Mouse (Mus musculus) heart, postnatal 0 days (tissue): ENCODE measurements around the gene Ldhb. TPM values are rescaled to one million over a fixed set of nuclear protein-coding genes. Genes with fewer than 3 reads are reported as not detected.
A peak's percentile ranks its signal among the peaks of the same experiment; 100 is the strongest.

Experiments used
- ATAC-seq: fragments of 200-750 bp; cut with Nextera tagmentation; 2 replicates; pipeline ENCODE4 v1.8.0; 2017; ENCODE audit warnings: low read depth, moderate number of reproducible peaks, moderate library complexity; ENCODE audit not compliant: insufficient read depth
- DNase-seq: peaks from one replicate; pipeline ENCODE4 v3.0.0-alpha.2; 2016; ENCODE audit warnings: low spot score
- H3K27ac ChIP-seq: fragments of 300-500 bp; sonication (generic); 2 replicates; pipeline ENCODE4 v1.5.1; 2014; ENCODE audit warnings: low read depth, mild to moderate bottlenecking
- H3K27me3 ChIP-seq: fragments of 300-500 bp; sonication (generic); 2 replicates; pipeline ENCODE4 v1.6.1; 2014; ENCODE audit warnings: low read length, mixed read lengths; ENCODE audit not compliant: control insufficient read depth, insufficient read depth
- H3K36me3 ChIP-seq: fragments of 300-500 bp; sonication (generic); replicated peaks from 2 replicates; pipeline ENCODE4 v1.6.1; 2014; ENCODE audit warnings: low read length, mixed read lengths; ENCODE audit not compliant: control insufficient read depth, insufficient read depth
- H3K4me1 ChIP-seq: fragments of 300-500 bp; sonication (generic); 2 replicates; pipeline ENCODE4 v1.6.1; 2014; ENCODE audit warnings: antibody characterized with exemption; ENCODE audit not compliant: control insufficient read depth, insufficient read depth
- H3K4me2 ChIP-seq: fragments of 300-500 bp; sonication (generic); 2 replicates; pipeline ENCODE4 v1.6.1; 2014; ENCODE audit warnings: low read depth, mild to moderate bottlenecking, low read length, moderate library complexity
- H3K4me3 ChIP-seq: fragments of 300-500 bp; sonication (generic); 2 replicates; pipeline ENCODE4 v1.5.1; 2014; ENCODE audit warnings: low read depth, low read length
- H3K9ac ChIP-seq: fragments of 300-500 bp; sonication (generic); replicated peaks from 2 replicates; pipeline ENCODE4 v1.6.1; 2014; ENCODE audit warnings: low read depth, low read length, mixed read lengths
- H3K9me3 ChIP-seq: fragments of 300-500 bp; sonication (generic); replicated peaks from 2 replicates; pipeline ENCODE4 v1.6.1; 2016; ENCODE audit warnings: low read length; ENCODE audit not compliant: control insufficient read depth
- CTCF ChIP-seq: IDR thresholded peaks from 2 replicates; pipeline ENCODE4 v1.5.1; 2016; ENCODE audit warnings: antibody characterized with exemption, control low read depth, low read depth
- EP300 ChIP-seq: IDR thresholded peaks from 2 replicates; pipeline ENCODE4 v1.6.1; 2016; ENCODE audit warnings: antibody characterized with exemption, low read depth
- WGBS: fragments of 180-500 bp; shearing (Covaris S2); extraction: QIAGEN DNeasy Blood & Tissue Kit; methylation state at CpG from one replicate; pipeline ENCODE4 v1.1.7; 2014; 5-methylcytosine and 5-hydroxymethylcytosine counted together
- polyA plus RNA-seq: library from polyadenylated mRNA; unstranded; fragments of >200 nt; fragmentation: Nextera tagmentation; extraction: Ambion mirVana; gene quantifications from 2 replicates; pipeline ENCODE4 v1.2.1, GENCODE M21; 2015
- total RNA-seq: library from RNA; depleted of rRNA; stranded (reverse); fragments of >200 nt; gene quantifications from 2 replicates; pipeline ENCODE4 v1.2.3, GENCODE M21; 2014; ENCODE audit warnings: low replicate concordance

Ldhb gene
- total and polyA plus RNA-seq, 2 experiments from 2014 or later = 851 to 2,292 TPM

DNA sequence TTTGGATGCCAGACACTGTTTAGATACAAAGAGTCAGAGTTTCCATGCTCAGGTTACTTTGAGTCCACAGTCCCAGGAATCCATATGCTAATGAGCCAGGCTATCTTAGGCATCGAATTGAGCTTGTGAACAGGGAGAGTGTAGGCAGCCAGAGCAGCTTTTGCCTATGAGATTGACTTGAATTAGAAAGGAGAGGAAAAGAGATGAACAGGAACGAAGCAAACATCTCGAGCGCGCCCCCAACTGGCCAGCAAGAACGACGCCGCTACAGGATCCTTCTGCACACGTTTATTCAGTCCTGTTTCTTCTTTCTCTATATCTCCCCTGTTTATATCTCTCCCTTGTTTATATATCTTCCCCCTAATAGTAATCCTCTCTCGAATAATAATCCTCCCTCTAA, 7.2 kb upstream of the Ldhb start:
- Histone ChIP-seq H3K36me3 (no peaks in the 10 kb centered on the region), H3K9me3 (no peaks in the 10 kb centered on the region), H3K27ac (no peak overlapping the region), H3K27me3 (no peaks in the 10 kb centered on the region), H3K4me2 (no peak overlapping the region), H3K9ac (no peak overlapping the region), H3K4me1 (no peaks in the 10 kb centered on the region), H3K4me3 (no peak overlapping the region)
- TF ChIP-seq EP300 (no peak), CTCF (peak; percentile 46)
- peak; percentile 18; the same call in 1 of the 2 replicates for ATAC-seq
- 2% methylated on average over 10 of the region's 10 CpGs for WGBS
- no peak for DNase-seq

- ATAC-seq = no peak
- 49% methylated on average over 3 of the region's 3 CpGs for WGBS
- Histone ChIP-seq H3K4me1 (peaks cover 9% of the 10 kb centered on the region; the same call in 1 of the 2 replicates), H3K9ac (no peak overlapping the region), H3K27ac (no peak overlapping the region), H3K4me3 (no peak overlapping the region), H3K4me2 (no peak overlapping the region), H3K9me3 (no peaks in the 10 kb centered on the region), H3K36me3 (no peaks in the 10 kb centered on the region), H3K27me3 (no peaks in the 10 kb centered on the region)
- DNase-seq = no peak
- no peak for TF ChIP-seq CTCF
- no peak for TF ChIP-seq EP300
Measured at GRCm38 (mm10) chr6:142512902-142513301, 5.1 kb upstream of the Ldhb start.

- Histone ChIP-seq H3K36me3 (no peaks in the 10 kb centered on the region), H3K27me3 (no peaks in the 10 kb centered on the region), H3K27ac (no peak overlapping the region), H3K9me3 (no peaks in the 10 kb centered on the region), H3K4me3 (no peak overlapping the region), H3K4me1 (peaks cover 9% of the 10 kb centered on the region; the same call in 1 of the 2 replicates), H3K4me2 (no peak overlapping the region), H3K9ac (no peak overlapping the region)
- TF ChIP-seq EP300 (no peak), CTCF (no peak)
- 40% methylated on average over 12 of the region's 12 CpGs for WGBS
- ATAC-seq = no peak
- DNase-seq = no peak
Measured at GRCm38 (mm10) chr6:142511516-142512135, 3.9 kb upstream of the Ldhb start.

- Histone ChIP-seq H3K4me3 (no peak overlapping the region), H3K9ac (peak overlapping the region; percentile 79; the same call in 1 of the 2 replicates), H3K4me2 (peak overlapping the region; percentile 65), H3K27ac (peak overlapping the region; percentile 89), H3K9me3 (no peaks in the 10 kb centered on the region), H3K4me1 (peaks cover 16% of the 10 kb centered on the region), H3K27me3 (no peaks in the 10 kb centered on the region), H3K36me3 (peaks cover 8% of the 10 kb centered on the region)
- peak; percentile 51 for DNase-seq
- no peak for ATAC-seq
- TF ChIP-seq CTCF (no peak), EP300 (no peak)
- WGBS = 20% methylated on average over 4 of the region's 4 CpGs
Measured at GRCm38 (mm10) chr6:142508663-142509062, 906 bp upstream of the Ldhb start.

DNA sequence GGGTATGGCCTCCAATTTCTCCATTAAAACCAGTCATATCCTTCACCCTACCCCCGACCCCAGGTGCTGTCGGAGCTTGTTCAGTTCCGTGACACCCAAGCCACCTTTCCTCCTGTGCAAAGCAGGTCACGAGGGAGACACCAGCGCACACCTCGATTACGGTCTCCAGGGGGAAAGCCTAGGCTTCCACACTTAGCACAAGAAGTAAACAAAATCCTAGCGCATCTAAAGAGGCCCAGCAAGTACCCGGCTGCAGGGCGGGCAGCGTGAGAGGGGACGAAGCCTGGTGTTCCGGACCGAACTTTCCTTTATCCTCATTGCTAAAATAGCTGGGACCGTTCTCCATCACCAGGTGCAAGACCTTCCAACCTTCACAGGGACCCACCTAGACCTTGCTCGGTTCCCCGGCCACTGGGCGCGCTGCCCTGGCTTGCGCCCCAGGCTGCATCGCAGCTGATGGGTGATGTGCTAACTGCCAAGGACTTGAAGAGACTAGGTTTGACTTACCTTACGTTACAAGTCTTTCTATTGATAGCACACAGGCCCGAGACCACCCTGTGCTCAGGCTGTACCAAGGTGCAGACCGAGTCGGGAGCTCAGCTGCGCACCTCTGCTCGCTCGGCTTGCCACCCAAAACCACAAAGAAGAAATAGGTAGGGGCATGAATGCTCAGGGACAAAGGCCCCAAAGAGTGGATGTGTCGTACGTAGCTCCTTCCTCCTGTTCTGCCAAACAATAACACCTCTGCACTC, 548 bp downstream of the Ldhb start:
- Histone ChIP-seq H3K9me3 (no peaks in the 10 kb centered on the region), H3K4me3 (peak overlapping the region; percentile 67), H3K4me1 (peaks cover 16% of the 10 kb centered on the region), H3K27ac (peak overlapping the region; percentile 89), H3K9ac (peak overlapping the region; percentile 79), H3K4me2 (peak overlapping the region; percentile 65), H3K27me3 (no peaks in the 10 kb centered on the region), H3K36me3 (peaks cover 18% of the 10 kb centered on the region)
- WGBS = 2% methylated on average over 30 of the region's 30 CpGs
- DNase-seq (no peak), ATAC-seq (peak; percentile 30)
- TF ChIP-seq EP300 (no peak), CTCF (no peak)
